Mouse (Mus musculus) liver, adult (tissue): ENCODE results near the gene 1700017N19Rik.

Experiments used
- GATA4 ChIP-seq: IDR thresholded peaks from 2 replicates; pipeline ENCODE4 v1.6.1; 2014; ENCODE audit warnings: mild to moderate bottlenecking, low read length; ENCODE audit not compliant: insufficient replicate concordance

1700017N19Rik gene

GRCm38 (mm10) chr10:100590323-100590722, at the start of gene 1700017N19Rik, which contains the start of gene 4930430F08Rik:
Gene 1700017N19Rik, plus strand, starts transcription at chr10:100590484.
Gene 4930430F08Rik, minus strand, starts transcription at chr10:100590423.
- no peak for TF ChIP-seq GATA4

GRCm38 (mm10) chr10:100556566-100557175, 33.6 kb upstream of the 1700017N19Rik start:
- TF ChIP-seq GATA4, result no peak

- no peak for TF ChIP-seq GATA4
Observed at GRCm38 (mm10) chr10:100564112-100564511, 26.2 kb upstream of the 1700017N19Rik start.

GRCm38 (mm10) chr10:100571707-100572106, 18.6 kb upstream of the 1700017N19Rik start:
- TF ChIP-seq GATA4, result no peak

- TF ChIP-seq GATA4, result no peak
Observed at GRCm38 (mm10) chr10:100574505-100575149, 15.7 kb upstream of the 1700017N19Rik start.

GRCm38 (mm10) chr10:100575294-100575693, 15.0 kb upstream of the 1700017N19Rik start:
- TF ChIP-seq GATA4, result no peak

- TF ChIP-seq GATA4, result no peak
Observed at GRCm38 (mm10) chr10:100584178-100584577, 6.1 kb upstream of the 1700017N19Rik start.

GRCm38 (mm10) chr10:100588524-100588923, 1.8 kb upstream of the 1700017N19Rik start:
- no peak for TF ChIP-seq GATA4

GRCm38 (mm10) chr10:100588932-100589388, 1.3 kb upstream of the 1700017N19Rik start:
- no peak; the same call in 1 of the 2 replicates for TF ChIP-seq GATA4

- no peak for TF ChIP-seq GATA4
Observed at GRCm38 (mm10) chr10:100598339-100598738, 8.1 kb downstream of the 1700017N19Rik start.

GRCm38 (mm10) chr10:100603511-100603910, 13.2 kb downstream of the 1700017N19Rik start:
- no peak for TF ChIP-seq GATA4

- TF ChIP-seq GATA4, result no peak
Observed at GRCm38 (mm10) chr10:100604254-100604653, 14.0 kb downstream of the 1700017N19Rik start.

- TF ChIP-seq GATA4, result no peak
Observed at GRCm38 (mm10) chr10:100617233-100617903, 27.1 kb downstream of the 1700017N19Rik start.

- TF ChIP-seq GATA4, result no peak
Observed at GRCm38 (mm10) chr10:100619474-100619873, 29.2 kb downstream of the 1700017N19Rik start.

- no peak for TF ChIP-seq GATA4
Observed at GRCm38 (mm10) chr10:100620040-100620439, 29.8 kb downstream of the 1700017N19Rik start.

- TF ChIP-seq GATA4, result no peak
Observed at GRCm38 (mm10) chr10:100622494-100622893, 32.2 kb downstream of the 1700017N19Rik start.
